Mouse (Mus musculus) effector memory CD4-positive, alpha-beta T cell, adult 5 months (primary cell): ENCODE measurements around the gene Pzp. TPM values are rescaled to one million over a fixed set of nuclear protein-coding genes. Genes with fewer than 3 reads are reported as not detected.

Source experiments
- polyA plus RNA-seq: library from polyadenylated mRNA; unstranded; fragments of 100-300 nt; shearing (Covaris generic); gene quantifications from one replicate; pipeline ENCODE4 v1.2.1, GENCODE M21; 2017

Pzp gene
- not detected for polyA plus RNA-seq

GRCm38 (mm10) chr6:128526601-128527000, at the start of gene Pzp:
TSS of gene Pzp (minus strand) at chr6:128526720.

GRCm38 (mm10) chr6:128438317-128438870, 88.1 kb downstream of the Pzp start, which contains the start of gene Fkbp4:
TSS of gene Fkbp4 (minus strand) at chr6:128438677.

Other genes with a start within 250 kb of the Pzp start
- gene Tead4, start 225.9 kb downstream of the Pzp start, polyA plus RNA-seq: not detected
- gene Tulp3, start 170.9 kb downstream of the Pzp start, polyA plus RNA-seq: 1.3 TPM
- gene Rhno1, start 163.8 kb downstream of the Pzp start, polyA plus RNA-seq: 48.0 TPM
- gene Foxm1, start 163.8 kb downstream of the Pzp start, polyA plus RNA-seq: 2.2 TPM
- gene Tex52, start 151.3 kb downstream of the Pzp start, polyA plus RNA-seq: not detected
- gene Gm44596, start 151.2 kb downstream of the Pzp start, polyA plus RNA-seq: not detected
- 0.44 TPM for gene Nrip2, start 127.4 kb downstream of the Pzp start, polyA plus RNA-seq
- gene Itfg2, start 101.8 kb downstream of the Pzp start, polyA plus RNA-seq: 32.3 TPM
- 130 TPM for gene Fkbp4, start 88.0 kb downstream of the Pzp start, polyA plus RNA-seq
- gene A2ml1, start 54.9 kb upstream of the Pzp start, polyA plus RNA-seq: not detected
- not detected for gene Klrb1a, start 96.8 kb upstream of the Pzp start, polyA plus RNA-seq
- not detected for gene Clec2h, start 135.7 kb upstream of the Pzp start, polyA plus RNA-seq
- gene Klrb1, start 196.3 kb upstream of the Pzp start, polyA plus RNA-seq: not detected